Mouse (Mus musculus): ENCODE measurements around the gene Prpf38b. TPM values are rescaled to one million over a fixed set of nuclear protein-coding genes. Genes with fewer than 3 reads are reported as not detected.
A peak's percentile ranks its signal among the peaks of the same experiment; 100 is the strongest.

Gene Prpf38b
- polyA plus RNA-seq, 1 experiment: 19.0 TPM

- Histone ChIP-seq H3K27me3 (ENCODE audit: control insufficient read depth, insufficient read depth, insufficient read length) (no peaks in the 10 kb centered on the region), H3ac (ENCODE audit: control insufficient read depth, insufficient read length) (no peak overlapping the region), H3K36me3 (ENCODE audit: control insufficient read depth, insufficient read depth) (no peaks in the 10 kb centered on the region), H3K4me3 (no peak overlapping the region), H3K79me2 (ENCODE audit: control insufficient read depth, insufficient read depth) (no peaks in the 10 kb centered on the region), H3K4me2 (ENCODE audit: low read depth) (no peak overlapping the region)
- TF ChIP-seq POLR2A (IDR thresholded peaks at IDR 0.05; ENCODE audit: insufficient read length, low read depth) (no peak), CEBPB (IDR thresholded peaks at IDR 0.05; ENCODE audit: insufficient read depth, poor library complexity, severe bottlenecking) (no peak), MAX (IDR thresholded peaks at IDR 0.05; ENCODE audit: low read depth) (no peak), REST (IDR thresholded peaks at IDR 0.05; ENCODE audit: insufficient read depth, insufficient read length) (no peak), MYOG (IDR thresholded peaks at IDR 0.05; ENCODE audit: control insufficient read depth in 1 of 3, insufficient read depth in 1 of 3, insufficient read length in 2 of 3, low read depth in 2 of 3) (no peak), E2F4 (IDR thresholded peaks at IDR 0.05; ENCODE audit: insufficient read depth) (no peak), POLR2AphosphoS2 (IDR thresholded peaks at IDR 0.05; ENCODE audit: insufficient read length, low read depth) (no peak), TCF3 (IDR thresholded peaks at IDR 0.05; ENCODE audit: insufficient read length, low read depth) (no peak), MYOD1 (IDR thresholded peaks at IDR 0.05; ENCODE audit: control insufficient read depth in 1 of 3, insufficient read length in 2 of 3, low read depth in 2 of 3) (no peak), TCF12 (IDR thresholded peaks at IDR 0.05; ENCODE audit: insufficient read depth, poor library complexity, severe bottlenecking) (no peak), SRF (IDR thresholded peaks at IDR 0.05; ENCODE audit: control insufficient read depth, insufficient read length, low read depth) (no peak), USF1 (IDR thresholded peaks at IDR 0.05; ENCODE audit: low read depth) (no peak)
Measured at GRCm38 (mm10) chr3:108920442-108921070, 9.0 kb upstream of the Prpf38b start.

GRCm38 (mm10) chr3:108918852-108919251 is 7.3 kb upstream of the Prpf38b start:
- Histone ChIP-seq H3K4me2 (ENCODE audit: low read depth) (no peak overlapping the region), H3K4me3 (no peak overlapping the region), H3ac (ENCODE audit: control insufficient read depth, insufficient read length) (no peak overlapping the region), H3K79me2 (ENCODE audit: control insufficient read depth, insufficient read depth) (no peaks in the 10 kb centered on the region), H3K36me3 (ENCODE audit: control insufficient read depth, insufficient read depth) (no peaks in the 10 kb centered on the region), H3K27me3 (ENCODE audit: control insufficient read depth, insufficient read depth, insufficient read length) (no peaks in the 10 kb centered on the region)
- no peak for TF ChIP-seq MYOG (IDR thresholded peaks at IDR 0.05; ENCODE audit: control insufficient read depth in 1 of 3, insufficient read depth in 1 of 3, insufficient read length in 2 of 3, low read depth in 2 of 3)
- no peak for TF ChIP-seq USF1 (IDR thresholded peaks at IDR 0.05; ENCODE audit: low read depth)
- TF ChIP-seq POLR2AphosphoS2 (IDR thresholded peaks at IDR 0.05; ENCODE audit: insufficient read length, low read depth): no peak
- TF ChIP-seq MAX (IDR thresholded peaks at IDR 0.05; ENCODE audit: low read depth): no peak
- no peak for TF ChIP-seq TCF3 (IDR thresholded peaks at IDR 0.05; ENCODE audit: insufficient read length, low read depth)
- no peak for TF ChIP-seq CEBPB (IDR thresholded peaks at IDR 0.05; ENCODE audit: insufficient read depth, poor library complexity, severe bottlenecking)
- TF ChIP-seq POLR2A (IDR thresholded peaks at IDR 0.05; ENCODE audit: insufficient read length, low read depth): no peak
- no peak for TF ChIP-seq REST (IDR thresholded peaks at IDR 0.05; ENCODE audit: insufficient read depth, insufficient read length)
- TF ChIP-seq SRF (IDR thresholded peaks at IDR 0.05; ENCODE audit: control insufficient read depth, insufficient read length, low read depth): no peak
- TF ChIP-seq E2F4 (IDR thresholded peaks at IDR 0.05; ENCODE audit: insufficient read depth): no peak
- TF ChIP-seq MYOD1 (IDR thresholded peaks at IDR 0.05; ENCODE audit: control insufficient read depth in 1 of 3, insufficient read length in 2 of 3, low read depth in 2 of 3): no peak

- Histone ChIP-seq H3ac (ENCODE audit: control insufficient read depth, insufficient read length) (no peak overlapping the region), H3K4me2 (ENCODE audit: low read depth) (no peak overlapping the region), H3K36me3 (ENCODE audit: control insufficient read depth, insufficient read depth) (no peaks in the 10 kb centered on the region), H3K79me2 (ENCODE audit: control insufficient read depth, insufficient read depth) (no peaks in the 10 kb centered on the region), H3K4me3 (no peak overlapping the region), H3K27me3 (ENCODE audit: control insufficient read depth, insufficient read depth, insufficient read length) (no peaks in the 10 kb centered on the region)
- TF ChIP-seq USF1 (IDR thresholded peaks at IDR 0.05; ENCODE audit: low read depth) (no peak), MAX (IDR thresholded peaks at IDR 0.05; ENCODE audit: low read depth) (no peak), POLR2AphosphoS2 (IDR thresholded peaks at IDR 0.05; ENCODE audit: insufficient read length, low read depth) (no peak), POLR2A (IDR thresholded peaks at IDR 0.05; ENCODE audit: insufficient read length, low read depth) (no peak), MYOD1 (IDR thresholded peaks at IDR 0.05; ENCODE audit: control insufficient read depth in 1 of 3, insufficient read length in 2 of 3, low read depth in 2 of 3) (no peak), MYOG (IDR thresholded peaks at IDR 0.05; ENCODE audit: control insufficient read depth in 1 of 3, insufficient read depth in 1 of 3, insufficient read length in 2 of 3, low read depth in 2 of 3) (no peak), SRF (IDR thresholded peaks at IDR 0.05; ENCODE audit: control insufficient read depth, insufficient read length, low read depth) (no peak), E2F4 (IDR thresholded peaks at IDR 0.05; ENCODE audit: insufficient read depth) (no peak), TCF3 (IDR thresholded peaks at IDR 0.05; ENCODE audit: insufficient read length, low read depth) (no peak), CEBPB (IDR thresholded peaks at IDR 0.05; ENCODE audit: insufficient read depth, poor library complexity, severe bottlenecking) (no peak), TCF12 (IDR thresholded peaks at IDR 0.05; ENCODE audit: insufficient read depth, poor library complexity, severe bottlenecking) (no peak), REST (IDR thresholded peaks at IDR 0.05; ENCODE audit: insufficient read depth, insufficient read length) (no peak)
Measured at GRCm38 (mm10) chr3:108917986-108918385, 6.5 kb upstream of the Prpf38b start.

GRCm38 (mm10) chr3:108916857-108917256 is 5.3 kb upstream of the Prpf38b start:
- no peaks in the 10 kb centered on the region for H3K79me2 ChIP-seq (ENCODE audit: control insufficient read depth, insufficient read depth)
- peak overlapping the region; percentile 13 for H3K4me2 ChIP-seq (ENCODE audit: low read depth)
- no peaks in the 10 kb centered on the region for H3K27me3 ChIP-seq (ENCODE audit: control insufficient read depth, insufficient read depth, insufficient read length)
- no peaks in the 10 kb centered on the region for H3K36me3 ChIP-seq (ENCODE audit: control insufficient read depth, insufficient read depth)
- TF ChIP-seq TCF3 (IDR thresholded peaks at IDR 0.05; ENCODE audit: insufficient read length, low read depth) (no peak), MYOD1 (IDR thresholded peaks at IDR 0.05; ENCODE audit: control insufficient read depth in 1 of 3, insufficient read length in 2 of 3, low read depth in 2 of 3) (no peak), POLR2A (IDR thresholded peaks at IDR 0.05; ENCODE audit: insufficient read length, low read depth) (no peak), E2F4 (IDR thresholded peaks at IDR 0.05; ENCODE audit: insufficient read depth) (no peak), MYOG (IDR thresholded peaks at IDR 0.05; ENCODE audit: control insufficient read depth in 1 of 3, insufficient read depth in 1 of 3, insufficient read length in 2 of 3, low read depth in 2 of 3) (no peak), CEBPB (IDR thresholded peaks at IDR 0.05; ENCODE audit: insufficient read depth, poor library complexity, severe bottlenecking) (no peak), MAX (IDR thresholded peaks at IDR 0.05; ENCODE audit: low read depth) (no peak), SRF (IDR thresholded peaks at IDR 0.05; ENCODE audit: control insufficient read depth, insufficient read length, low read depth) (no peak), POLR2AphosphoS2 (IDR thresholded peaks at IDR 0.05; ENCODE audit: insufficient read length, low read depth) (no peak)
- H3ac ChIP-seq (ENCODE audit: control insufficient read depth, insufficient read length): no peak overlapping the region
- H3K4me3 ChIP-seq: no peak overlapping the region

Data from myocyte (in vitro differentiated cells).